Mouse (Mus musculus): ENCODE measurements around the gene Cd300lg. TPM values are rescaled to one million over a fixed set of nuclear protein-coding genes. Genes with fewer than 3 reads are reported as not detected.

Gene Cd300lg
- polyA plus RNA-seq, 1 experiment from 2014 or later = 0.59 TPM

- no peak for ATAC-seq (ENCODE audit: borderline replicate concordance, extremely low read depth, low FRiP score, low TSS enrichment)
- H3K36me3 ChIP-seq = no peaks in the 10 kb centered on the region
- no peaks in the 10 kb centered on the region for H3K9me3 ChIP-seq
- H3K9ac ChIP-seq = no peak overlapping the region
- no peak overlapping the region for H3K4me3 ChIP-seq
- H3K27me3 ChIP-seq = no peaks in the 10 kb centered on the region
- H3K4me2 ChIP-seq = no peak overlapping the region
- peaks cover 3% of the 10 kb centered on the region; the same call in 1 of the 2 replicates for H3K4me1 ChIP-seq
- WGBS = 24% methylated on average over 9 of the region's 9 CpGs
- no peak overlapping the region for H3K27ac ChIP-seq
Observed at GRCm38 (mm10) chr11:102053847-102054246, 12.5 kb downstream of the Cd300lg start.

GRCm38 (mm10) chr11:102061236-102061940 lies 20.1 kb downstream of the Cd300lg start:
- WGBS = 4% methylated on average over 23 of the region's 23 CpGs
- no peak for ATAC-seq (ENCODE audit: borderline replicate concordance, extremely low read depth, low FRiP score, low TSS enrichment)
- H3K27me3 ChIP-seq = no peaks in the 10 kb centered on the region; the same call in 1 of the 2 replicates
- H3K4me3 ChIP-seq = peak overlapping the region; percentile 37
- H3K4me1 ChIP-seq = peaks cover 12% of the 10 kb centered on the region
- H3K9me3 ChIP-seq = no peaks in the 10 kb centered on the region
- H3K4me2 ChIP-seq = peak overlapping the region; percentile 85
- H3K9ac ChIP-seq = no peak overlapping the region; the same call in 1 of the 2 replicates
- no peak overlapping the region for H3K27ac ChIP-seq
- H3K36me3 ChIP-seq = no peaks in the 10 kb centered on the region

- ATAC-seq (ENCODE audit: borderline replicate concordance, extremely low read depth, low FRiP score, low TSS enrichment) = no peak
- 34% methylated on average over 16 of the region's 16 CpGs for WGBS
- H3K4me1 ChIP-seq = peaks cover 12% of the 10 kb centered on the region
Observed at GRCm38 (mm10) chr11:102061941-102062473, 20.7 kb downstream of the Cd300lg start.

GRCm38 (mm10) chr11:102063076-102063475 lies 21.8 kb downstream of the Cd300lg start:
- peaks cover 12% of the 10 kb centered on the region for H3K4me1 ChIP-seq
- ATAC-seq (ENCODE audit: borderline replicate concordance, extremely low read depth, low FRiP score, low TSS enrichment) = no peak
- no peak overlapping the region for H3K4me2 ChIP-seq
- no peaks in the 10 kb centered on the region for H3K9me3 ChIP-seq
- no peak overlapping the region for H3K4me3 ChIP-seq
- H3K27ac ChIP-seq = no peak overlapping the region
- no peak overlapping the region for H3K9ac ChIP-seq
- WGBS = 72% methylated on average over 13 of the region's 13 CpGs
- no peaks in the 10 kb centered on the region; the same call in 1 of the 2 replicates for H3K27me3 ChIP-seq
- no peaks in the 10 kb centered on the region for H3K36me3 ChIP-seq

More at GRCm38 (mm10) chr11:102061941-102062473, 20.7 kb downstream of the Cd300lg start:
- H3K9me3 ChIP-seq = no peaks in the 10 kb centered on the region
- H3K27ac ChIP-seq = no peak overlapping the region
- no peak overlapping the region for H3K4me3 ChIP-seq
- H3K9ac ChIP-seq = no peak overlapping the region
- no peaks in the 10 kb centered on the region; the same call in 1 of the 2 replicates for H3K27me3 ChIP-seq
- peak overlapping the region; percentile 85; the same call in 1 of the 2 replicates for H3K4me2 ChIP-seq
- no peaks in the 10 kb centered on the region for H3K36me3 ChIP-seq

- Histone ChIP-seq H3K4me3 (no peak overlapping the region), H3K27ac (no peak overlapping the region), H3K4me1 (peaks cover 4% of the 10 kb centered on the region; the same call in 1 of the 2 replicates), H3K27me3 (peaks cover 4% of the 10 kb centered on the region; the same call in 1 of the 2 replicates), H3K9ac (no peak overlapping the region), H3K4me2 (no peak overlapping the region), H3K9me3 (no peaks in the 10 kb centered on the region), H3K36me3 (no peaks in the 10 kb centered on the region)
- 52% methylated on average over 2 of the region's 2 CpGs for WGBS
- ATAC-seq (ENCODE audit: borderline replicate concordance, extremely low read depth, low FRiP score, low TSS enrichment) = no peak
Observed at GRCm38 (mm10) chr11:102068969-102069368, 27.7 kb downstream of the Cd300lg start.

GRCm38 (mm10) chr11:102069633-102070032 lies 28.3 kb downstream of the Cd300lg start:
- Histone ChIP-seq H3K9ac (no peak overlapping the region), H3K27ac (no peak overlapping the region), H3K4me1 (peaks cover 4% of the 10 kb centered on the region; the same call in 1 of the 2 replicates), H3K36me3 (no peaks in the 10 kb centered on the region), H3K9me3 (no peaks in the 10 kb centered on the region), H3K4me3 (no peak overlapping the region), H3K4me2 (no peak overlapping the region), H3K27me3 (peaks cover 4% of the 10 kb centered on the region; the same call in 1 of the 2 replicates)
- WGBS = 56% methylated on average over 11 of the region's 11 CpGs
- ATAC-seq (ENCODE audit: borderline replicate concordance, extremely low read depth, low FRiP score, low TSS enrichment) = no peak

GRCm38 (mm10) chr11:102070426-102070825 lies 29.1 kb downstream of the Cd300lg start:
- H3K27ac ChIP-seq = no peak overlapping the region
- H3K4me2 ChIP-seq = peak overlapping the region; percentile 38
- no peaks in the 10 kb centered on the region for H3K36me3 ChIP-seq
- WGBS = 9% methylated on average over 13 of the region's 13 CpGs
- ATAC-seq (ENCODE audit: borderline replicate concordance, extremely low read depth, low FRiP score, low TSS enrichment) = peak; percentile 57; the same call in 1 of the 2 replicates
- no peaks in the 10 kb centered on the region for H3K9me3 ChIP-seq
- peaks cover 4% of the 10 kb centered on the region; the same call in 1 of the 2 replicates for H3K4me1 ChIP-seq
- H3K4me3 ChIP-seq = no peak overlapping the region
- H3K9ac ChIP-seq = no peak overlapping the region
- H3K27me3 ChIP-seq = peaks cover 4% of the 10 kb centered on the region; the same call in 1 of the 2 replicates

- Histone ChIP-seq H3K27ac (no peak overlapping the region), H3K27me3 (peaks cover 4% of the 10 kb centered on the region; the same call in 1 of the 2 replicates), H3K36me3 (no peaks in the 10 kb centered on the region), H3K4me3 (no peak overlapping the region), H3K4me1 (peaks cover 4% of the 10 kb centered on the region; the same call in 1 of the 2 replicates), H3K4me2 (no peak overlapping the region), H3K9ac (no peak overlapping the region), H3K9me3 (no peaks in the 10 kb centered on the region)
- WGBS = 78% methylated on average over 5 of the region's 5 CpGs
- ATAC-seq (ENCODE audit: borderline replicate concordance, extremely low read depth, low FRiP score, low TSS enrichment) = no peak
Observed at GRCm38 (mm10) chr11:102072729-102073128, 31.4 kb downstream of the Cd300lg start.

- Histone ChIP-seq H3K4me1 (peaks cover 4% of the 10 kb centered on the region; the same call in 1 of the 2 replicates), H3K9me3 (no peaks in the 10 kb centered on the region), H3K27me3 (peaks cover 4% of the 10 kb centered on the region; the same call in 1 of the 2 replicates), H3K36me3 (no peaks in the 10 kb centered on the region), H3K27ac (no peak overlapping the region), H3K9ac (no peak overlapping the region), H3K4me2 (no peak overlapping the region), H3K4me3 (no peak overlapping the region)
- WGBS = 73% methylated on average over 14 of the region's 14 CpGs
- ATAC-seq (ENCODE audit: borderline replicate concordance, extremely low read depth, low FRiP score, low TSS enrichment) = no peak
Observed at GRCm38 (mm10) chr11:102073722-102074121, 32.4 kb downstream of the Cd300lg start.

- Histone ChIP-seq H3K4me1 (peaks cover 28% of the 10 kb centered on the region), H3K27ac (no peak overlapping the region), H3K27me3 (no peaks in the 10 kb centered on the region), H3K4me2 (peak overlapping the region; percentile 82), H3K36me3 (no peaks in the 10 kb centered on the region), H3K9me3 (no peaks in the 10 kb centered on the region), H3K4me3 (peak overlapping the region; percentile 40), H3K9ac (peak overlapping the region; percentile 28)
- under 1% methylated on average over 18 of the region's 18 CpGs for WGBS
- peak; percentile 88 for ATAC-seq (ENCODE audit: borderline replicate concordance, extremely low read depth, low FRiP score, low TSS enrichment)
Observed at GRCm38 (mm10) chr11:102082322-102082721, 41.0 kb downstream of the Cd300lg start.

GRCm38 (mm10) chr11:102083193-102083592 lies 41.9 kb downstream of the Cd300lg start:
- no peak overlapping the region for H3K9ac ChIP-seq
- 46% methylated on average over 4 of the region's 4 CpGs for WGBS
- no peak overlapping the region for H3K27ac ChIP-seq
- H3K4me2 ChIP-seq = no peak overlapping the region
- no peaks in the 10 kb centered on the region for H3K27me3 ChIP-seq
- no peak overlapping the region for H3K4me3 ChIP-seq
- no peaks in the 10 kb centered on the region for H3K36me3 ChIP-seq
- H3K4me1 ChIP-seq = peaks cover 34% of the 10 kb centered on the region
- ATAC-seq (ENCODE audit: borderline replicate concordance, extremely low read depth, low FRiP score, low TSS enrichment) = no peak
- H3K9me3 ChIP-seq = no peaks in the 10 kb centered on the region

- no peak overlapping the region for H3K27ac ChIP-seq
- 44% methylated on average over 7 of the region's 7 CpGs for WGBS
Observed at GRCm38 (mm10) chr11:102084159-102084558, 42.9 kb downstream of the Cd300lg start.

More at GRCm38 (mm10) chr11:102084159-102084558, 42.9 kb downstream of the Cd300lg start:
- ATAC-seq (ENCODE audit: borderline replicate concordance, extremely low read depth, low FRiP score, low TSS enrichment) = no peak
- Histone ChIP-seq H3K27me3 (no peaks in the 10 kb centered on the region), H3K4me3 (no peak overlapping the region), H3K9me3 (no peaks in the 10 kb centered on the region), H3K36me3 (no peaks in the 10 kb centered on the region), H3K4me1 (peaks cover 41% of the 10 kb centered on the region), H3K4me2 (no peak overlapping the region), H3K9ac (no peak overlapping the region)

Measured in lung, embryonic 15.5 days (tissue).